Mouse (Mus musculus) olfactory bulb, adult 2 months (tissue): ENCODE data around the gene Nav2.

ENCODE experiments used
- CTCF ChIP-seq: fragments of 200-500 bp; IDR thresholded peaks from 2 replicates; pipeline ENCODE4 v1.5.1; 2012; ENCODE audit warnings: low read depth, mild to moderate bottlenecking, low read length, moderate library complexity; ENCODE audit not compliant: insufficient read depth
- POLR2A ChIP-seq: fragments of 200-500 bp; IDR thresholded peaks from 2 replicates; pipeline ENCODE4 v1.6.1; 2012; ENCODE audit warnings: mild to moderate bottlenecking, low read depth, low read length, moderate library complexity; ENCODE audit not compliant: insufficient read depth

- TF ChIP-seq POLR2A: no peak
- TF ChIP-seq CTCF: no peak
Observed at GRCm38 (mm10) chr7:49637851-49638663, 729.5 kb downstream of the Nav2 start.
